Mouse (Mus musculus): ENCODE measurements around the gene Smim24. TPM values are rescaled to one million over a fixed set of nuclear protein-coding genes. Genes with fewer than 3 reads are reported as not detected.

Smim24 gene
- polyA plus RNA-seq, 1 experiment, result 3,612 TPM

DNA sequence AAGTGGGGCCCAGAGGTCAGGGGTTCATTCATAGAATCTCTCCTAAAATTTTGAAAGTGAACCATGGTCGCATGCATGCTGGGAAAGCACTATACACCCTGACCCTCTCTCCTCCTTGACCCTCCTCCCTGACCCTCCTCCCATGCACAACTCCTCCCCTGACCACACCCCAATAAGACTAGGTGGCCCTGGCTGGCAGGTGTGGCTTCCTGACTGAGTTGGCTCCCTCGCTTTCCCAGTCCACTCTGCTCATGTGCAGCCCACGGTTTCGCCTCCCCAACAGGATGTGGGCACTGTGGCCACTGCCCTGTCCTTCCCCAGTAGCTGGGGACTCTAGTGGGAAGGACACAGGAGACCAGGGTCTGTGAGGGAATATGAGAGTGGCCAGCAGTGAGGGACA, 17.5 kb downstream of the Smim24 start:
- Histone ChIP-seq H3K36me3 (ENCODE audit: control insufficient read depth, insufficient read depth, low read length) (no peaks in the 10 kb centered on the region), H3K4me3 (ENCODE audit: control insufficient read depth, low read depth, low read length) (peak overlapping the region; percentile 53), H3K27ac (ENCODE audit: control insufficient read depth, insufficient read depth, low read depth, low read length) (no peak overlapping the region), H3K27me3 (ENCODE audit: control insufficient read depth, insufficient read depth, low read length) (no peaks in the 10 kb centered on the region), H3K4me1 (ENCODE audit: control insufficient read depth, insufficient read depth, low read length) (peaks cover 26% of the 10 kb centered on the region)
- no peak for TF ChIP-seq POLR2A (IDR thresholded peaks at IDR 0.05; ENCODE audit: control insufficient read depth, low read depth, low read length)
- TF ChIP-seq CTCF (IDR thresholded peaks at IDR 0.05; ENCODE audit: control insufficient read depth, insufficient read depth, insufficient replicate concordance, low read depth, low read length), result no peak

GRCm38 (mm10) chr10:81410981-81411380, 18.1 kb downstream of the Smim24 start:
- H3K4me1 ChIP-seq (ENCODE audit: control insufficient read depth, insufficient read depth, low read length), result peaks cover 32% of the 10 kb centered on the region

DNA sequence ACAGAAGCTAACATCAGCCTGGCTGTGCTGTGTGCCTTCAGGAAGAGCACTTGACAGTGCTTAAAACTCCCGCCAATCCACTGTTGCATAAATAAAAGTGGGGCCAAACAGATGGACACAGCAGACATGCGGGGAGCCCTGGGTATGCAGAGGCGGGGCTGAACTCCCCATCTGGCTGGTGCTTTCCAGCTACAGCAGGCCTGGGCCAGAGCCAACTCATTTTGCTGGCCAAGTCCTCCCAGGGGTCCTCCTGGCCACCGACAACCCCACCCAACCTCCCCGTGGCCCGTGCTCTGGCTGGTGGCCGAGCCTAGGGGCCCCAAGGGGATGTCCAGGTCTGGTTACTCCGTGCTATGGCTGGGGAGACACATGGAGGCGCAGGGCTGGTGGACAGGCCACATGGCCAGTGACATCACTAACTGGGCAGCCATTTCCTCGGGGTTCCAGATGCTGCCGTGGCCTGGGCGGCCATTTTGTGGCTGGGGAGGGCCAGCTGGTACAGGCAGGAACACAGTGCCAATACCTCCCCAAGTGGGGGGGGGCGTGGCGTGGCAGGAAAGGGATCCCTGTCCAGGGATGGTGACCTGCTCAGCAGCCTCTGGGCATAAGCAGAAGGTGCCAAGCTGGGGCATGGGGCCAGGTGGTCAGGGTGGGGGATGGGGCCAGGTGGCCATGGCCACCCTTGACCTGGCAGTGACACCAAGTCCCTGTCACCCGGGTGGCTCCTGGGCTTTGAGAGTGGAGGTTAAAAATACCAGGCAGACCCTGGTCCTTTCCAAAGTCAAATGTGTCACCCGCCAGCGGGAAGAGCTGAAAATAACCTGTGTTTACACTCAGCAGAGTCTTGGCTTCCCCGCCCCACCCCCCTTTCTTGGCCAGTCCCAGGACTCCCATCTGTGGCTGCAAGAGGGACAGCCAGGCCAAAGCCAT, 18.9 kb downstream of the Smim24 start:
- TF ChIP-seq CTCF (IDR thresholded peaks at IDR 0.05; ENCODE audit: control insufficient read depth, insufficient read depth, insufficient replicate concordance, low read depth, low read length) (no peak), POLR2A (IDR thresholded peaks at IDR 0.05; ENCODE audit: control insufficient read depth, low read depth, low read length) (no peak; the same call in 1 of the 2 replicates)
- no peak overlapping the region for H3K4me3 ChIP-seq (ENCODE audit: control insufficient read depth, low read depth, low read length)
- no peaks in the 10 kb centered on the region for H3K36me3 ChIP-seq (ENCODE audit: control insufficient read depth, insufficient read depth, low read length)
- H3K27me3 ChIP-seq (ENCODE audit: control insufficient read depth, insufficient read depth, low read length), result no peaks in the 10 kb centered on the region
- peak overlapping the region; percentile 77 for H3K27ac ChIP-seq (ENCODE audit: control insufficient read depth, insufficient read depth, low read depth, low read length)
- peaks cover 39% of the 10 kb centered on the region for H3K4me1 ChIP-seq (ENCODE audit: control insufficient read depth, insufficient read depth, low read length)

More at GRCm38 (mm10) chr10:81410981-81411380, 18.1 kb downstream of the Smim24 start:
- TF ChIP-seq POLR2A (IDR thresholded peaks at IDR 0.05; ENCODE audit: control insufficient read depth, low read depth, low read length) (no peak), CTCF (IDR thresholded peaks at IDR 0.05; ENCODE audit: control insufficient read depth, insufficient read depth, insufficient replicate concordance, low read depth, low read length) (no peak)
- H3K27me3 ChIP-seq (ENCODE audit: control insufficient read depth, insufficient read depth, low read length), result no peaks in the 10 kb centered on the region
- no peak overlapping the region for H3K4me3 ChIP-seq (ENCODE audit: control insufficient read depth, low read depth, low read length)
- H3K27ac ChIP-seq (ENCODE audit: control insufficient read depth, insufficient read depth, low read depth, low read length), result peak overlapping the region; percentile 7; the same call in 1 of the 2 replicates
- H3K36me3 ChIP-seq (ENCODE audit: control insufficient read depth, insufficient read depth, low read length), result no peaks in the 10 kb centered on the region

DNA sequence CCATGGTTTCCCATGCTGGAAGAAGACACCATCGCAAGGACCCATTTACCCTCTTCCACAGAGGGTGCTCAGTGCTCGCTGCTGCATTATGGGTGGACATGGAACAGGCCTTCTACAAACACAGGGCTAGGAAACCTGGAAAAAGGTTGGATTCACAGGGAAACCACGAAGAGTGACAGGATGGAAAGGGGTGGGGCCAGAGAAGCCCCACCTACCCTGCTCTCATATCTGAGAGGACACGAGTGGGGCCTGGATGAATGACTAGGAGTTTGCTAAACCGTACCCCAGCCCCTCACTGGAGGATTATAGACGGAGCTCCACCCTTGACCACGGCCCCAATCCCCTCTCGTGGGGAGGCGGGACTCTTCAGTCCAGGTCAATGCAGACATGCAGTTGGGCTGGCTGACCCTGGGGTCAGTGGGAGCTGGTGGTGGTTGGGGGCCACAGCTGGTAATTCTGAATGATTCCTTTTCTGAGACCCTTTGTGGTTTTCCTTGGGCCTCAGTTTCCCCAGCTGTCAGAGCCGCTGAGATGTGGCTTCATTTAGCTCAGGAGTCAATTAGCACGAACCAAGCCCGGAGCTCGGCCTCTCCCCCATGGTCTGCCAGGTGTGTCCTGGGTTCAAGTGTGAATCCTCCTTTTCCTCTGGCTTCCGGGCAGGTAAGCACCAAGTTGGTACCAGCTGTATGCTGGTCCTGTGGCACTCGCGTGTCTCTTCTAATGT, 19.9 kb downstream of the Smim24 start:
- peak overlapping the region; percentile 77 for H3K27ac ChIP-seq (ENCODE audit: control insufficient read depth, insufficient read depth, low read depth, low read length)
- no peak overlapping the region for H3K4me3 ChIP-seq (ENCODE audit: control insufficient read depth, low read depth, low read length)
- H3K36me3 ChIP-seq (ENCODE audit: control insufficient read depth, insufficient read depth, low read length), result no peaks in the 10 kb centered on the region
- peaks cover 43% of the 10 kb centered on the region for H3K4me1 ChIP-seq (ENCODE audit: control insufficient read depth, insufficient read depth, low read length)
- TF ChIP-seq CTCF (IDR thresholded peaks at IDR 0.05; ENCODE audit: control insufficient read depth, insufficient read depth, insufficient replicate concordance, low read depth, low read length), result no peak
- TF ChIP-seq POLR2A (IDR thresholded peaks at IDR 0.05; ENCODE audit: control insufficient read depth, low read depth, low read length), result no peak
- no peaks in the 10 kb centered on the region for H3K27me3 ChIP-seq (ENCODE audit: control insufficient read depth, insufficient read depth, low read length)

DNA sequence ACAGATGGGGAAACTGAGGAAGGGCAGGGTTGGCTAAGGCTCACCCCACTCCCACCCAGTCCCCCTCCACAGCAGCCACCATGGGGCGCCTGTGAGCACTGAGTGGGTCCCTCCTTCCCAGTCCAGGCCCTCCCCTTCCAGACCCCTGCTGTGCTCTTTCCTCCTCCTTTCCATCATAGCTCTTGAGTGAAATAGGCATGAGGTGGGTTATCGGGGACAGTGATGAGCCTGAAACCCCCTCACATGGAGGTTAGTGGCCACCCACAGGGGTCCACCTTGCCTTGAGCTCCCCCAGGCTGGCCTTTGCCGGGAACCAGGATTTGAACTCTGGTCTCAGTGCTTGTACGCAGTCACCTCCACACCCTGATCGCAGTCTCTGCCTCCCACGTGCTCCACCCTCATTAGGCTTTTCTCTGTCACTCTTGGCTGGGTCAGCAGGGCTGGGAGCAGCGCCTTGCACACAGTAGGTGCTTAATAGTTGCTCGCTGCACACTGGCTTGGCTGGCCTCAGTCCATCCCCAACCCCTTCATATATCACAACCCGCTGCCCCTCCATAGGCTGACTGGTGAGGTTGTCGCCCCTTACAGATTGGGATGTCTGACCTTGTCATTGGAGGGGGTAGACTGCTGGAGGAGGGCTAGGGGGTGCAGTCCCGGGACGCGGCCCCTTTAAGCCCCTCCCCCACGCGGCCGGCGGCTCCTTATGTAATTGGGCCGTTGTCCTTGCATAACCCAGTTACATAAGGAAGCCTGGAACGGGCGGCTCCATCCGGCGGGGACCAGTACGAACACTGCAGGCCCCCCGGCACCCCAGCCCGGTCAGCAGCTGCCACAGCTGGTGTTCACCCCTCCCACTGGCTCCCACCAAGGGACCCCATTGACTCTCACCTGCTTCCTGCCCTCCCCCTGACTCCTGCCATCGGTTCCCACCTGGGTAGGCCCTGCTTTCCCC, 20.7 kb downstream of the Smim24 start:
- H3K4me1 ChIP-seq (ENCODE audit: control insufficient read depth, insufficient read depth, low read length), result peaks cover 43% of the 10 kb centered on the region
- H3K4me3 ChIP-seq (ENCODE audit: control insufficient read depth, low read depth, low read length), result no peak overlapping the region
- H3K36me3 ChIP-seq (ENCODE audit: control insufficient read depth, insufficient read depth, low read length), result no peaks in the 10 kb centered on the region
- H3K27me3 ChIP-seq (ENCODE audit: control insufficient read depth, insufficient read depth, low read length), result no peaks in the 10 kb centered on the region
- peak overlapping the region; percentile 90 for H3K27ac ChIP-seq (ENCODE audit: control insufficient read depth, insufficient read depth, low read depth, low read length)
- 0 out of 2 replicates have a peak, but pooled peaks have one; percentile 9 for TF ChIP-seq POLR2A (IDR thresholded peaks at IDR 0.05; ENCODE audit: control insufficient read depth, low read depth, low read length)
- no peak for TF ChIP-seq CTCF (IDR thresholded peaks at IDR 0.05; ENCODE audit: control insufficient read depth, insufficient read depth, insufficient replicate concordance, low read depth, low read length)

DNA sequence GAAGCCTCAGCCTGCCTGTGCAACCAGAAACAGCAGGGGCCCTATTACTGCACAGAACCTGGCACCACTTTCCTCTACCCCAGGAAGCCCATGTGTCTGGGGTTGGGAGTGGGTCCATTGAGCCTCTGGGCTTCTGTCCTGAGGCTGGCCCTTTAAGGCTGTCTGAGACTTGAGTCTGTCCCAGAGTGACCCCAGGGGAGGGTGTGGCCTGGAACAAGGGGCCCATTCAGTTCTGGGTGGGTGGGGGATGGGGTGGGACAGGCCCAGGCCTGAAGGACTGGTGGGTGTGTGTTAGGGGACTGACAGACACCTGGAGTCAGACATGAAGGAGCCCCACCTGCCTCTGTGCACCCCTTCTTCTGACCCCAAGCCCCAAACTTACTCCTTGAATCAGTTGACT, 21.8 kb downstream of the Smim24 start:
- peak overlapping the region; percentile 90 for H3K27ac ChIP-seq (ENCODE audit: control insufficient read depth, insufficient read depth, low read depth, low read length)
- peaks cover 40% of the 10 kb centered on the region for H3K4me1 ChIP-seq (ENCODE audit: control insufficient read depth, insufficient read depth, low read length)
- TF ChIP-seq POLR2A (IDR thresholded peaks at IDR 0.05; ENCODE audit: control insufficient read depth, low read depth, low read length) (no peak), CTCF (IDR thresholded peaks at IDR 0.05; ENCODE audit: control insufficient read depth, insufficient read depth, insufficient replicate concordance, low read depth, low read length) (no peak)
- H3K4me3 ChIP-seq (ENCODE audit: control insufficient read depth, low read depth, low read length), result no peak overlapping the region
- H3K36me3 ChIP-seq (ENCODE audit: control insufficient read depth, insufficient read depth, low read length), result no peaks in the 10 kb centered on the region
- H3K27me3 ChIP-seq (ENCODE audit: control insufficient read depth, insufficient read depth, low read length), result no peaks in the 10 kb centered on the region
